Mouse (Mus musculus): ENCODE results near the gene Myl12a. TPM values are rescaled to one million over a fixed set of nuclear protein-coding genes. Genes with fewer than 3 reads are reported as not detected.
A peak's percentile ranks its signal among the peaks of the same experiment; 100 is the strongest.
"Not testable (repeated sequence)": the region's sequence is repeated elsewhere in the genome, so short reads cannot be mapped to it uniquely, and the experiment has no call there.

The Myl12a gene
- polyA plus RNA-seq, 2 experiments, result 361 to 721 TPM

DNA sequence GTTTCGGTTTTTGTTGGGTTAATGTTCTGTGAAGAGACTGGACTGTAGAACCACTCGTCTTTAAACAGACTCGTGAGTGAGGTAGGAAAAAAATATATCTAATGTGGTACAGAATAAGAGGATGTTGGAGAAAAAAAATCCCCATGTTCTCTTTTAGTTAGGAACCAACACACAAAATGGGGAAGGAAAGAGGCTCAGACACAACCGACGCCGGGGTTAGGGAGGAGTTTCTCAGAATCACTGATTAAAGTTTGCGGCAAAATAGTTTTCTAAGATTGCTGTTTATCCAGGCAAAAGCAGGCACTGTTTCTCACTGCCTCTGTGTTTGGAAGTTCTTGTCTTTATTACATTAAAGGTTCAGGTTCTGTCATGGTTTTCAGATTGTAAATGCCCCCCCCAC lies 36.6 kb downstream of the Myl12a start:
- peaks cover 11% of the 10 kb centered on the region for H3K4me1 ChIP-seq (ENCODE audit: control insufficient read depth, insufficient read depth, low read length)

DNA sequence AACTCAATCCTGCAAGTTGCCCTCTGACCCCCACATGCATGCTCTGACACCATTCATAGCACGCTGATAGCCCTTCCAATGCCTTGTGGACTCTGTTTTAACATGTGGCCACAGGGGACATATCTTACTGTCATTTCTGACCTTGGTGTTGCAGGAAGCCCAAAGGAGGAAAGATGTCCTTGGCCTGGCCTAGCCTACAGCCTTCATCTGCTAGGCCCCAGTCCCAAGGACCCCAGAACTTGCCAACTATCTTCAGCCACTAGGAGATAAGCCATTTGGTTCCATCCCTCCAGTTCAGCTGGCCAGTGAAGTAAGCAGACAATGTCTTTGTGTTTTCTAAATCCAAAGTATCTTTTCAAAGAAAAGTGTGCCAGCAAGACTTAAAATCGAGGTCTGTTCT lies 37.4 kb downstream of the Myl12a start:
- no peaks in the 10 kb centered on the region for H3K36me3 ChIP-seq (ENCODE audit: control insufficient read depth, insufficient read depth, low read length)
- no peak for ATAC-seq (ENCODE audit: low FRiP score, low read depth)

More for the DNA sequence above, 36.6 kb downstream of the Myl12a start:
- no peak overlapping the region for H3K9ac ChIP-seq (ENCODE audit: low read depth, low read length, severe bottlenecking)
- 90% methylated on average over 7 of the region's 7 CpGs for WGBS
- no peak for TF ChIP-seq POLR2A (IDR thresholded peaks at IDR 0.05; ENCODE audit: borderline replicate concordance, extremely low read depth, insufficient read depth, insufficient read length)
- ATAC-seq (ENCODE audit: low FRiP score, low read depth) (no peak), DNase-seq (ENCODE audit: low spot score) (no peak)
- no peak overlapping the region for H3K4me2 ChIP-seq (replicated peaks; ENCODE audit: low read depth, low read length, severe bottlenecking)
- no peaks in the 10 kb centered on the region for H3K27me3 ChIP-seq (ENCODE audit: control insufficient read depth, insufficient read depth, low read length)
- no peak overlapping the region for H3K27ac ChIP-seq (replicated peaks; ENCODE audit: low read depth, low read length)
- no peaks in the 10 kb centered on the region for H3K9me3 ChIP-seq (ENCODE audit: control insufficient read depth, low read length)
- no peaks in the 10 kb centered on the region for H3K36me3 ChIP-seq (ENCODE audit: control insufficient read depth, insufficient read depth, low read length)
- no peak overlapping the region for H3K4me3 ChIP-seq (replicated peaks; ENCODE audit: low read length)

DNA sequence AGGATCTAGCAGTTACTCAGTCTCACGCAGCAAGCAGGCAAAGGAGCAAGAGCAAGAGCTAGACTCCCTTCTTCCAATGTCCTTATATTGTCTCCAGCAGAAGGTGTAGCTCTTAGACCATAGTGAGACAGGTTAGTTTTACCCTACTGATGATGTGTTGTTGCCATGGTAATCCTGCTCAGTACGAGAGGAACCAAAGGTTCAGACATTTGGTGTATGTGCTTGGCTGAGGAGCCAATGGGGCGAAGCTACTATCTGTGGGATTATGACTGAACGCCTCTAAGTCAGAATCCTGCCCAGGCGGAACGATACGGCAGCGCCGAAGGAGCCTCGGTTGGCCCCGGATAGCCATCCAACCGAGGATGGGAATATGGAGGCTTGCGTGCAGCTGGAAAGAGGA lies 39.1 kb downstream of the Myl12a start:
- not testable (repeated sequence) for H3K36me3 ChIP-seq (ENCODE audit: control insufficient read depth, insufficient read depth, low read length); H3K4me2 ChIP-seq (replicated peaks; ENCODE audit: low read depth, low read length, severe bottlenecking); H3K27ac ChIP-seq (replicated peaks; ENCODE audit: low read depth, low read length); H3K9me3 ChIP-seq (ENCODE audit: control insufficient read depth, low read length); H3K27me3 ChIP-seq (ENCODE audit: control insufficient read depth, insufficient read depth, low read length); H3K4me3 ChIP-seq (replicated peaks; ENCODE audit: low read length); H3K9ac ChIP-seq (ENCODE audit: low read depth, low read length, severe bottlenecking)
- DNase-seq (ENCODE audit: low spot score) (peak; percentile 11), ATAC-seq (ENCODE audit: low FRiP score, low read depth) (peak; percentile 100)
- H3K4me1 ChIP-seq (ENCODE audit: control insufficient read depth, insufficient read depth, low read length), result peaks cover 11% of the 10 kb centered on the region
- WGBS, result 85% methylated on average over 12 of the region's 13 CpGs

More for the DNA sequence above, 37.4 kb downstream of the Myl12a start:
- H3K27ac ChIP-seq (replicated peaks; ENCODE audit: low read depth, low read length), result no peak overlapping the region
- no peak overlapping the region for H3K9ac ChIP-seq (ENCODE audit: low read depth, low read length, severe bottlenecking)
- TF ChIP-seq POLR2A (IDR thresholded peaks at IDR 0.05; ENCODE audit: borderline replicate concordance, extremely low read depth, insufficient read depth, insufficient read length), result no peak
- H3K4me3 ChIP-seq (replicated peaks; ENCODE audit: low read length), result no peak overlapping the region
- H3K4me1 ChIP-seq (ENCODE audit: control insufficient read depth, insufficient read depth, low read length), result peaks cover 11% of the 10 kb centered on the region
- no peak for DNase-seq (ENCODE audit: low spot score)
- 80% methylated on average over 2 of the region's 2 CpGs for WGBS
- H3K4me2 ChIP-seq (replicated peaks; ENCODE audit: low read depth, low read length, severe bottlenecking), result no peak overlapping the region
- H3K27me3 ChIP-seq (ENCODE audit: control insufficient read depth, insufficient read depth, low read length), result no peaks in the 10 kb centered on the region
- H3K9me3 ChIP-seq (ENCODE audit: control insufficient read depth, low read length), result no peaks in the 10 kb centered on the region

DNA sequence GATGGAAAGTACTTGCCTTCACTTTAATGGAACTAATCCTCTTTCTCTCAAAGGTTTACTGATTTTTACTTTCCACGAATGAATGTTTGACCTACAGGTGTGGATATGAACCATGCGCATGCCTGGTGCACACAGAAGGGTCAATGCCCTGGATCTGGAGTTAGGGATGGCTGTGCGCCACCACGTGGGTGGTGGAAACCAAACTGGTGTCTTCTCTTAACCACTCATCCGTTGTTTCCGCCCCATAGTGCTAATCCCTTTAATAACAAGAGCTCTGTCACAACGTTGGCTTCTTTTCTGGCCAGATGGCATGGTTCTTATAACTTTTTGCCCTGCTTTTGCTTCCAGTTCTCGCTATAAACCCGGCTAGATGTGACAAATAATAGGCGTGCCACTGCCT lies 51.4 kb downstream of the Myl12a start:
- no peak for DNase-seq (ENCODE audit: low spot score)

DNA sequence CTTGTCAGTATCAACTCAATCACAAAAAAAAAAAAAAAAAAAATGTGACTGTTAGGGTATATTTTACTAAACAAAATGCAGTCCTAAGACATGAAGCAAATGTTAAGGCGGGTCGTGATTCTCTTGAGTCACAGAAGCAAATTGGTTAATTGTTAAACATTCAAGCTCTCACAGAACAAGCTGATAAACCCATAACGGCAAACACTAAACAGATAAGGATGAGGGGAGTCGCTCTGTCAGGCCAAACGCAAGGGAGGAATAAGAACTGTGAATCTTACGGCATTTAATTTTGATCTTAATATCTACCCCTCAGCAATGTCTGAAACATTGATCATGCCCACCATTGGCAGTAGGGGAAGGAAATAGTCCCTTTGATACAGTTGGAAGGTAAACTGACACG lies 53.5 kb downstream of the Myl12a start:
- 84% methylated on average over 7 of the region's 7 CpGs for WGBS
- no peak for ATAC-seq (ENCODE audit: low FRiP score, low read depth)
- TF ChIP-seq POLR2A (IDR thresholded peaks at IDR 0.05; ENCODE audit: borderline replicate concordance, extremely low read depth, insufficient read depth, insufficient read length), result no peak

More for the DNA sequence above, 51.4 kb downstream of the Myl12a start:
- Histone ChIP-seq H3K9me3 (ENCODE audit: control insufficient read depth, low read length) (no peaks in the 10 kb centered on the region), H3K4me2 (replicated peaks; ENCODE audit: low read depth, low read length, severe bottlenecking) (no peak overlapping the region), H3K9ac (ENCODE audit: low read depth, low read length, severe bottlenecking) (no peak overlapping the region), H3K4me1 (ENCODE audit: control insufficient read depth, insufficient read depth, low read length) (no peaks in the 10 kb centered on the region), H3K27ac (replicated peaks; ENCODE audit: low read depth, low read length) (no peak overlapping the region), H3K27me3 (ENCODE audit: control insufficient read depth, insufficient read depth, low read length) (no peaks in the 10 kb centered on the region), H3K4me3 (replicated peaks; ENCODE audit: low read length) (no peak overlapping the region), H3K36me3 (ENCODE audit: control insufficient read depth, insufficient read depth, low read length) (no peaks in the 10 kb centered on the region)
- no peak for ATAC-seq (ENCODE audit: low FRiP score, low read depth)
- TF ChIP-seq POLR2A (IDR thresholded peaks at IDR 0.05; ENCODE audit: borderline replicate concordance, extremely low read depth, insufficient read depth, insufficient read length), result no peak
- WGBS, result 81% methylated on average over 10 of the region's 10 CpGs

DNA sequence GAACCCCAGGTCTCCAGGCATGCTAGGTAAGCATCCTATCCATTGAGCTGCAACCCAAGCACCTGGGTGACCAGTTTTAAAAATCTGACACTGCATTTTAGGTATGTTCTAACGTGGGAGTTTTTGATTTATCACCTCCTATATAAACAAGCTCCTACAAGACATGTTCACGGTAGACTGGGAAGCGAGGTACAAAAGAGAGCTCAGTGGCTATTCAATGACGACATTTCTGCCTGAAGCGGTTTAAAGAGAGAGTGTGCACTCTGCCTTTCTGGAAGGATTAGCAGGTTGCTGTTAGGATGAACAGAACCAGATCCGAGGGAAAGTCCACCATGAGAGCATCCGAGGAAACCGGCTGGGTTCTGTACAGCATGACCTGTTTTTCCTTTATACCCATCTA lies 54.0 kb downstream of the Myl12a start:
- Histone ChIP-seq H3K36me3 (ENCODE audit: control insufficient read depth, insufficient read depth, low read length) (no peaks in the 10 kb centered on the region), H3K27me3 (ENCODE audit: control insufficient read depth, insufficient read depth, low read length) (no peaks in the 10 kb centered on the region), H3K4me3 (replicated peaks; ENCODE audit: low read length) (no peak overlapping the region), H3K27ac (replicated peaks; ENCODE audit: low read depth, low read length) (no peak overlapping the region), H3K4me1 (ENCODE audit: control insufficient read depth, insufficient read depth, low read length) (no peaks in the 10 kb centered on the region), H3K9ac (ENCODE audit: low read depth, low read length, severe bottlenecking) (no peak overlapping the region), H3K4me2 (replicated peaks; ENCODE audit: low read depth, low read length, severe bottlenecking) (no peak overlapping the region), H3K9me3 (ENCODE audit: control insufficient read depth, low read length) (no peaks in the 10 kb centered on the region)
- ATAC-seq (ENCODE audit: low FRiP score, low read depth) (no peak), DNase-seq (ENCODE audit: low spot score) (no peak)
- no peak for TF ChIP-seq POLR2A (IDR thresholded peaks at IDR 0.05; ENCODE audit: borderline replicate concordance, extremely low read depth, insufficient read depth, insufficient read length)
- WGBS, result 72% methylated on average over 8 of the region's 8 CpGs

More for the DNA sequence above, 53.5 kb downstream of the Myl12a start:
- no peak overlapping the region for H3K4me2 ChIP-seq (replicated peaks; ENCODE audit: low read depth, low read length, severe bottlenecking)
- no peaks in the 10 kb centered on the region for H3K4me1 ChIP-seq (ENCODE audit: control insufficient read depth, insufficient read depth, low read length)
- no peaks in the 10 kb centered on the region for H3K9me3 ChIP-seq (ENCODE audit: control insufficient read depth, low read length)
- H3K27me3 ChIP-seq (ENCODE audit: control insufficient read depth, insufficient read depth, low read length), result no peaks in the 10 kb centered on the region
- no peak overlapping the region for H3K27ac ChIP-seq (replicated peaks; ENCODE audit: low read depth, low read length)
- no peaks in the 10 kb centered on the region for H3K36me3 ChIP-seq (ENCODE audit: control insufficient read depth, insufficient read depth, low read length)
- H3K4me3 ChIP-seq (replicated peaks; ENCODE audit: low read length), result no peak overlapping the region
- no peak overlapping the region for H3K9ac ChIP-seq (ENCODE audit: low read depth, low read length, severe bottlenecking)
- no peak for DNase-seq (ENCODE audit: low spot score)

Measured in limb, embryonic 14.5 days (tissue).